Mouse (Mus musculus): ENCODE results near the gene Btbd2.

GRCm38 (mm10) chr10:80604988-80605387 lies 51.9 kb downstream of the Btbd2 start:
- TF ChIP-seq TAL1 (IDR thresholded peaks at IDR 0.05; ENCODE audit: low read length) (no peak), POLR2AphosphoS2 (IDR thresholded peaks at IDR 0.05; ENCODE audit: low read length) (no peak), POLR2A (IDR thresholded peaks at IDR 0.05; ENCODE audit: control insufficient read depth in 1 of 2, insufficient read depth in 1 of 2, low read depth in 1 of 2, low read length in 2 of 2, poor library complexity in 1 of 2) (no peak), EP300 (IDR thresholded peaks at IDR 0.05; ENCODE audit: low read depth in 1 of 2, low read length in 2 of 2) (no peak)
